Mouse (Mus musculus) hindbrain, embryonic 15.5 days (tissue): Measurements from ENCODE around the gene Ahcy. TPM values are rescaled to one million over a fixed set of nuclear protein-coding genes. Genes with fewer than 3 reads are reported as not detected.
A peak's percentile ranks its signal among the peaks of the same experiment; 100 is the strongest.
"Not testable (repeated sequence)": the region's sequence is repeated elsewhere in the genome, so short reads cannot be mapped to it uniquely, and the experiment has no call there.

Experiments used
- ATAC-seq: fragments of 200-750 bp; cut with Nextera tagmentation; 2 replicates; pipeline ENCODE4 v1.8.0; 2017; ENCODE audit warnings: low read depth, moderate number of reproducible peaks, moderate TSS enrichment; ENCODE audit not compliant: low FRiP score
- H3K27ac ChIP-seq: fragments of 300-500 bp; sonication (generic); replicated peaks from 2 replicates; pipeline ENCODE4 v1.5.1; 2015; ENCODE audit warnings: mild to moderate bottlenecking, inconsistent platforms
- H3K27me3 ChIP-seq: fragments of 300-500 bp; sonication (generic); 2 replicates; pipeline ENCODE4 v1.6.1; 2015; ENCODE audit warnings: control low read depth, inconsistent platforms
- H3K36me3 ChIP-seq: fragments of 300-500 bp; sonication (generic); 2 replicates; pipeline ENCODE4 v1.6.1; 2015; ENCODE audit warnings: control low read depth, inconsistent platforms
- H3K4me1 ChIP-seq: fragments of 300-500 bp; sonication (generic); replicated peaks from 2 replicates; pipeline ENCODE4 v1.6.1; 2015; ENCODE audit warnings: control low read depth, inconsistent platforms
- H3K4me2 ChIP-seq: fragments of 300-500 bp; sonication (generic); 2 replicates; pipeline ENCODE4 v1.6.1; 2015; ENCODE audit warnings: moderate library complexity, mild to moderate bottlenecking, inconsistent platforms
- H3K4me3 ChIP-seq: fragments of 300-500 bp; sonication (generic); 2 replicates; pipeline ENCODE4 v1.5.1; 2015; ENCODE audit warnings: mild to moderate bottlenecking, inconsistent platforms
- H3K9ac ChIP-seq: fragments of 300-500 bp; sonication (generic); 2 replicates; pipeline ENCODE4 v1.6.1; 2015; ENCODE audit warnings: inconsistent platforms
- H3K9me3 ChIP-seq: fragments of 300-500 bp; sonication (generic); 2 replicates; pipeline ENCODE4 v1.6.1; 2016; ENCODE audit warnings: control low read depth, inconsistent platforms
- WGBS: fragments of 180-500 bp; shearing (Covaris S2); methylation state at CpG from one replicate; pipeline ENCODE4 v1.1.7; 2015; 5-methylcytosine and 5-hydroxymethylcytosine counted together
- polyA plus RNA-seq: library from polyadenylated mRNA; unstranded; fragments of >200 nt; fragmentation: Nextera tagmentation; extraction: Ambion mirVana; gene quantifications from 2 replicates; pipeline ENCODE4 v1.2.1, GENCODE M21; 2015

Ahcy gene
- polyA plus RNA-seq, 1 experiment from 2014 or later: 37.2 TPM

GRCm38 (mm10) chr2:155072353-155073145 lies 1.7 kb downstream of the Ahcy start:
- Histone ChIP-seq H3K36me3 (peaks cover 8% of the 10 kb centered on the region), H3K9me3 (no peaks in the 10 kb centered on the region), H3K4me3 (no peak overlapping the region), H3K9ac (no peak overlapping the region), H3K4me2 (no peak overlapping the region), H3K4me1 (peaks cover 26% of the 10 kb centered on the region), H3K27ac (no peak overlapping the region), H3K27me3 (no peaks in the 10 kb centered on the region)
- no peak for ATAC-seq
- WGBS: 83% methylated on average over 8 of the region's 8 CpGs

- 85% methylated on average over 9 of the region's 9 CpGs for WGBS
- Histone ChIP-seq H3K27ac (no peak overlapping the region), H3K4me2 (no peak overlapping the region), H3K36me3 (peaks cover 9% of the 10 kb centered on the region), H3K4me3 (no peak overlapping the region), H3K9ac (no peak overlapping the region), H3K4me1 (peaks cover 26% of the 10 kb centered on the region), H3K9me3 (no peaks in the 10 kb centered on the region), H3K27me3 (no peaks in the 10 kb centered on the region)
- no peak for ATAC-seq
Measured at GRCm38 (mm10) chr2:155071027-155071426, 3.3 kb downstream of the Ahcy start.

GRCm38 (mm10) chr2:155057361-155057760 lies 16.9 kb downstream of the Ahcy start:
- WGBS: 70% methylated on average over 1 of the region's 1 CpGs
- no peaks in the 10 kb centered on the region for H3K27me3 ChIP-seq
- H3K4me2 ChIP-seq: no peak overlapping the region
- H3K36me3 ChIP-seq: peaks cover 19% of the 10 kb centered on the region
- H3K4me1 ChIP-seq: no peaks in the 10 kb centered on the region
- no peak overlapping the region for H3K4me3 ChIP-seq
- no peak overlapping the region for H3K27ac ChIP-seq
- H3K9ac ChIP-seq: no peak overlapping the region
- ATAC-seq: no peak
- H3K9me3 ChIP-seq: no peaks in the 10 kb centered on the region

- 85% methylated on average over 5 of the region's 5 CpGs for WGBS
- H3K4me2 ChIP-seq: no peak overlapping the region
- H3K9me3 ChIP-seq: no peaks in the 10 kb centered on the region
- H3K9ac ChIP-seq: no peak overlapping the region
- no peak for ATAC-seq
- peaks cover 9% of the 10 kb centered on the region for H3K4me1 ChIP-seq
- H3K27me3 ChIP-seq: no peaks in the 10 kb centered on the region
- H3K36me3 ChIP-seq: peaks cover 11% of the 10 kb centered on the region
- H3K4me3 ChIP-seq: no peak overlapping the region
- H3K27ac ChIP-seq: no peak overlapping the region
Measured at GRCm38 (mm10) chr2:155056076-155056578, 18.2 kb downstream of the Ahcy start.

GRCm38 (mm10) chr2:155054672-155055071 lies 19.6 kb downstream of the Ahcy start:
- Histone ChIP-seq H3K4me1 (peaks cover 14% of the 10 kb centered on the region), H3K27ac (no peak overlapping the region), H3K27me3 (no peaks in the 10 kb centered on the region), H3K4me2 (no peak overlapping the region), H3K9me3 (no peaks in the 10 kb centered on the region), H3K4me3 (no peak overlapping the region), H3K9ac (no peak overlapping the region), H3K36me3 (peaks cover 6% of the 10 kb centered on the region; the same call in 1 of the 2 replicates)
- no peak for ATAC-seq
- 91% methylated on average over 3 of the region's 3 CpGs for WGBS

GRCm38 (mm10) chr2:155053512-155053911 lies 20.8 kb downstream of the Ahcy start:
- H3K27me3 ChIP-seq, H3K4me3 ChIP-seq, H3K4me2 ChIP-seq, H3K36me3 ChIP-seq, H3K9me3 ChIP-seq, H3K9ac ChIP-seq, ATAC-seq, H3K27ac ChIP-seq: not testable (repeated sequence)
- WGBS: 92% methylated on average over 8 of the region's 8 CpGs
- H3K4me1 ChIP-seq: peaks cover 14% of the 10 kb centered on the region

- Histone ChIP-seq H3K9ac (no peak overlapping the region), H3K4me2 (no peak overlapping the region), H3K27me3 (no peaks in the 10 kb centered on the region), H3K4me1 (peaks cover 14% of the 10 kb centered on the region), H3K36me3 (no peaks in the 10 kb centered on the region), H3K4me3 (no peak overlapping the region), H3K9me3 (no peaks in the 10 kb centered on the region), H3K27ac (no peak overlapping the region)
- WGBS: 85% methylated on average over 2 of the region's 2 CpGs
- ATAC-seq: no peak
Measured at GRCm38 (mm10) chr2:155052681-155053080, 21.6 kb downstream of the Ahcy start.

- peak overlapping the region; percentile 93 for H3K27ac ChIP-seq
- peak overlapping the region; percentile 49 for H3K4me3 ChIP-seq
- H3K9ac ChIP-seq: peak overlapping the region; percentile 48
- H3K36me3 ChIP-seq: no peaks in the 10 kb centered on the region
- no peaks in the 10 kb centered on the region for H3K27me3 ChIP-seq
- peaks cover 14% of the 10 kb centered on the region for H3K4me1 ChIP-seq
- 30% methylated on average over 9 of the region's 9 CpGs for WGBS
- peak overlapping the region; percentile 86 for H3K4me2 ChIP-seq
- ATAC-seq: no peak
- no peaks in the 10 kb centered on the region for H3K9me3 ChIP-seq
Measured at GRCm38 (mm10) chr2:155051622-155052351, 22.5 kb downstream of the Ahcy start.

- ATAC-seq: peak; percentile 96
- under 1% methylated on average over 45 of the region's 45 CpGs for WGBS
- Histone ChIP-seq H3K4me1 (peaks cover 14% of the 10 kb centered on the region), H3K4me2 (peak overlapping the region; percentile 86), H3K27ac (peak overlapping the region; percentile 93), H3K9ac (peak overlapping the region; percentile 75), H3K4me3 (peak overlapping the region; percentile 49), H3K9me3 (no peaks in the 10 kb centered on the region), H3K27me3 (no peaks in the 10 kb centered on the region), H3K36me3 (no peaks in the 10 kb centered on the region)
Measured at GRCm38 (mm10) chr2:155050504-155051236, 23.6 kb downstream of the Ahcy start.

- H3K36me3 ChIP-seq: no peaks in the 10 kb centered on the region
- peak overlapping the region; percentile 75 for H3K9ac ChIP-seq
- no peak; the same call in 1 of the 2 replicates for ATAC-seq
- 20% methylated on average over 5 of the region's 5 CpGs for WGBS
- no peaks in the 10 kb centered on the region for H3K27me3 ChIP-seq
- peaks cover 14% of the 10 kb centered on the region for H3K4me1 ChIP-seq
- no peaks in the 10 kb centered on the region for H3K9me3 ChIP-seq
- peak overlapping the region; percentile 93 for H3K27ac ChIP-seq
- H3K4me2 ChIP-seq: peak overlapping the region; percentile 86
- peak overlapping the region; percentile 49 for H3K4me3 ChIP-seq
Measured at GRCm38 (mm10) chr2:155050108-155050503, 24.2 kb downstream of the Ahcy start.

GRCm38 (mm10) chr2:155047452-155048178 lies 26.7 kb downstream of the Ahcy start:
- no peaks in the 10 kb centered on the region for H3K9me3 ChIP-seq
- 77% methylated on average over 7 of the region's 7 CpGs for WGBS
- no peak overlapping the region for H3K4me2 ChIP-seq
- peaks cover 14% of the 10 kb centered on the region for H3K4me1 ChIP-seq
- no peak overlapping the region for H3K27ac ChIP-seq
- H3K4me3 ChIP-seq: no peak overlapping the region
- ATAC-seq: no peak
- no peak overlapping the region for H3K9ac ChIP-seq
- no peaks in the 10 kb centered on the region for H3K36me3 ChIP-seq
- no peaks in the 10 kb centered on the region for H3K27me3 ChIP-seq
